Mouse (Mus musculus): ENCODE measurements around the gene Clic1. TPM values are rescaled to one million over a fixed set of nuclear protein-coding genes. Genes with fewer than 3 reads are reported as not detected.
A peak's percentile ranks its signal among the peaks of the same experiment; 100 is the strongest.

The Clic1 gene
- total and polyA plus RNA-seq, 3 experiments, result 114 to 198 (median 160) TPM

GRCm38 (mm10) chr17:35000717-35001451 is 48.9 kb upstream of the Clic1 start, which contains the start of gene Vars (continued):
- no peak; the same call in 1 of the 2 replicates for TF ChIP-seq RCOR1 (conservative IDR thresholded peaks at IDR 0.05; ENCODE audit: low read depth, low read length)
- peak; percentile 82 for TF ChIP-seq NELFE (IDR thresholded peaks at IDR 0.05; ENCODE audit: low read depth, low read length)
- TF ChIP-seq CHD1 (IDR thresholded peaks at IDR 0.05; ENCODE audit: low read depth, low read length), result no peak
- TF ChIP-seq TBP (conservative IDR thresholded peaks at IDR 0.05; ENCODE audit: low read depth, low read length), result peak; percentile 50; the same call in 1 of the 2 replicates
- no peak for TF ChIP-seq RAD21 (IDR thresholded peaks at IDR 0.05; ENCODE audit: low read depth, low read length)
- peak; percentile 64 for TF ChIP-seq HCFC1 (IDR thresholded peaks at IDR 0.05; ENCODE audit: low read depth, low read length)
- TF ChIP-seq POLR2AphosphoS2 (IDR thresholded peaks at IDR 0.05; ENCODE audit: low read depth, low read length), result no peak
- TF ChIP-seq ETS1 (conservative IDR thresholded peaks at IDR 0.05; ENCODE audit: low read depth, low read length), result no peak
- no peak for TF ChIP-seq JUND (conservative IDR thresholded peaks at IDR 0.05; ENCODE audit: low read depth, low read length)
- peak; percentile 69 for TF ChIP-seq SIN3A (IDR thresholded peaks at IDR 0.05; ENCODE audit: low read length)
- no peak; the same call in 1 of the 2 replicates for TF ChIP-seq USF1 (IDR thresholded peaks at IDR 0.05; ENCODE audit: low read depth, low read length)
- TF ChIP-seq ELF1 (IDR thresholded peaks at IDR 0.05; ENCODE audit: low read depth, low read length), result peak; percentile 64; the same call in 1 of the 2 replicates
- no peak for TF ChIP-seq ZC3H11A (IDR thresholded peaks at IDR 0.05; ENCODE audit: low read depth, low read length)
- peak; percentile 92 for TF ChIP-seq MAX (IDR thresholded peaks at IDR 0.05; ENCODE audit: low read length)
- TF ChIP-seq IRF4 (IDR thresholded peaks at IDR 0.05; ENCODE audit: low read depth, low read length), result no peak; the same call in 1 of the 2 replicates
- TF ChIP-seq KAT2A (IDR thresholded peaks at IDR 0.05; ENCODE audit: insufficient replicate concordance, low read length), result 0 out of 2 replicates have a peak, but pooled peaks have one; percentile 57
- TF ChIP-seq ZKSCAN1 (IDR thresholded peaks at IDR 0.05; ENCODE audit: borderline replicate concordance, low read depth, low read length), result no peak

GRCm38 (mm10) chr17:35001452-35002152 is 48.2 kb upstream of the Clic1 start:
- Histone ChIP-seq H3K9ac (ENCODE audit: insufficient read depth, low read depth) (peak overlapping the region; percentile 100), H3K4me2 (ENCODE audit: insufficient read depth, low read depth, poor library complexity, severe bottlenecking) (peak overlapping the region; percentile 14; the same call in 1 of the 2 replicates), H3K27ac (ENCODE audit: insufficient read depth, low read depth) (peak overlapping the region; percentile 100), H3K36me3 (replicated peaks in 1 of 2; ENCODE audit: control insufficient read depth in 1 of 2, insufficient read depth in 1 of 2, low read length in 1 of 2) (peaks cover 48 to 57% of the 10 kb centered on the region in 2 experiments), H3K4me3 (replicated peaks in 1 of 3; ENCODE audit: low read depth in 2 of 3, low read length in 2 of 3, poor library complexity in 1 of 3) (peak overlapping the region; percentile 84 to 94 (median 86)), H3K4me1 (ENCODE audit: control insufficient read depth in 1 of 2, insufficient read depth in 2 of 2) (peaks cover 7 to 8% of the 10 kb centered on the region in 2 experiments; a peak in 3 of 4 replicates), H3K27me3 (replicated peaks) (no peaks in the 10 kb centered on the region), H3K9me3 (replicated peaks; ENCODE audit: low read length) (peaks cover 34% of the 10 kb centered on the region), H3K79me2 (replicated peaks; ENCODE audit: control insufficient read depth, extremely low read depth, insufficient read depth, poor library complexity, severe bottlenecking) (peaks cover 36% of the 10 kb centered on the region)
- peak; percentile 30; the same call in 1 of the 2 replicates for TF ChIP-seq BHLHE40 (IDR thresholded peaks at IDR 0.05; ENCODE audit: low read depth, low read length)
- peak; percentile 12 for TF ChIP-seq POLR2A (IDR thresholded peaks at IDR 0.05; ENCODE audit: low read depth, low read length)
- TF ChIP-seq ELF1 (IDR thresholded peaks at IDR 0.05; ENCODE audit: low read depth, low read length), result no peak
- no peak for TF ChIP-seq USF1 (IDR thresholded peaks at IDR 0.05; ENCODE audit: low read depth, low read length)
- TF ChIP-seq SMC3 (IDR thresholded peaks at IDR 0.05; ENCODE audit: low read depth, low read length), result no peak
- TF ChIP-seq MYC (IDR thresholded peaks at IDR 0.05; ENCODE audit: low read depth, low read length), result peak; percentile 79
- peak; percentile 56 for TF ChIP-seq ZMIZ1 (IDR thresholded peaks at IDR 0.05; ENCODE audit: low read depth, low read length)
- TF ChIP-seq RCOR1 (conservative IDR thresholded peaks at IDR 0.05; ENCODE audit: low read depth, low read length), result 0 out of 2 replicates have a peak, but pooled peaks have one; percentile 13
- 0 out of 2 replicates have a peak, but pooled peaks have one; percentile 37 for TF ChIP-seq KAT2A (IDR thresholded peaks at IDR 0.05; ENCODE audit: insufficient replicate concordance, low read length)
- TF ChIP-seq TCF12 (IDR thresholded peaks at IDR 0.05; ENCODE audit: low read depth, low read length), result peak; percentile 36; the same call in 1 of the 2 replicates
- 0 out of 2 replicates have a peak, but pooled peaks have one; percentile 17 for TF ChIP-seq UBTF (IDR thresholded peaks at IDR 0.05; ENCODE audit: low read depth, low read length)
- TF ChIP-seq SIN3A (IDR thresholded peaks at IDR 0.05; ENCODE audit: low read length), result peak; percentile 22; the same call in 1 of the 2 replicates
- no peak for TF ChIP-seq GABPA (IDR thresholded peaks at IDR 0.05; ENCODE audit: insufficient replicate concordance, low read depth, low read length)
- TF ChIP-seq MXI1 (IDR thresholded peaks at IDR 0.05; ENCODE audit: low read depth, low read length), result peak; percentile 51; the same call in 1 of the 2 replicates
- TF ChIP-seq IRF4 (IDR thresholded peaks at IDR 0.05; ENCODE audit: low read depth, low read length), result 0 out of 2 replicates have a peak, but pooled peaks have one; percentile 37
- peak; percentile 62; the same call in 1 of the 2 replicates for TF ChIP-seq MAX (IDR thresholded peaks at IDR 0.05; ENCODE audit: low read length)
- no peak for TF ChIP-seq NRF1 (IDR thresholded peaks at IDR 0.05; ENCODE audit: low read depth, low read length)
- peak; percentile 80; the same call in 1 of the 2 replicates for TF ChIP-seq CHD1 (IDR thresholded peaks at IDR 0.05; ENCODE audit: low read depth, low read length)
- 0 out of 2 replicates have a peak, but pooled peaks have one; percentile 25 for TF ChIP-seq TBP (conservative IDR thresholded peaks at IDR 0.05; ENCODE audit: low read depth, low read length)
- peak; percentile 58 for DNase-seq (ENCODE audit: extremely low read depth)
- dilution Hi-C loops (cut with MboI; ENCODE audit: extremely low pct_ligation_motif_present, extremely low pct_unique_long_range_greater_than_20kb, low sequenced_read_pairs) (no loop called here), in situ Hi-C loops (cut with MboI; ENCODE audit: low pct_ligation_motif_present, low pct_unique_long_range_greater_than_20kb, low sequenced_read_pairs) (no loop called here)
